Mouse (Mus musculus) adrenal gland, adult (tissue): ENCODE results near the gene Dgkz.

Experiments used
- DNase-seq, 2 experiments: peaks; one replicate each; pipeline ENCODE4 v3.0.0; 2022 to 2023; ENCODE audit warnings: low spot score in 1 of 2; ENCODE audit not compliant: inconsistent age in 2 of 2

Gene Dgkz

GRCm38 (mm10) chr2:91884616-91885015 is 91.0 kb downstream of the Dgkz start:
- no peak for DNase-seq

GRCm38 (mm10) chr2:91883961-91884360 is 91.7 kb downstream of the Dgkz start:
- DNase-seq = no peak
